8 mouse cellular contexts compared by ENCODE assay signal in genomic region chr13:36733566-36733965, GRCm38 (mm10). TPM values are rescaled to one million over a fixed set of nuclear protein-coding genes. Genes with fewer than 3 reads are reported as not detected.
DNase-seq lines count a peak whose midpoint lies in the region.

No protein-coding gene starts in this region.

- WGBS in limb, embryonic 10.5 days = 1% methylated on average over 10 of the region's 10 CpGs

- no peak overlapping the region for H3K27ac ChIP-seq in limb, embryonic 10.5 days

- no peaks in the 10 kb centered on the region for H3K9me3 ChIP-seq in limb, embryonic 10.5 days (replicated peaks)

- DNase-seq in frontal cortex, postnatal 36 days (ENCODE audit: low spot score in 2 of 2) = peak; percentile 28 to 34
- no peak for DNase-seq in frontal cortex, postnatal 25 days (ENCODE audit: low spot score in 2 of 2)
- DNase-seq in thymus, postnatal 4 days = peak; percentile 26
- no peak for DNase-seq in thymus, postnatal 36 days
- DNase-seq in limb, embryonic 10.5 days (ENCODE audit: low spot score) = no peak
- no peak for DNase-seq in urinary bladder, postnatal 25 days (ENCODE audit: low spot score)
- DNase-seq in adrenal gland, postnatal 36 days = no peak
- DNase-seq in c-Kit-positive CD71-positive TER-119-positive erythroid progenitor cells, embryonic 14.5 days (ENCODE audit: low spot score) = no peak

- no peaks in the 10 kb centered on the region for H3K36me3 ChIP-seq in limb, embryonic 10.5 days

- peaks cover 69% of the 10 kb centered on the region for H3K27me3 ChIP-seq in limb, embryonic 10.5 days (ENCODE audit: low read depth, poor library complexity, severe bottlenecking)

- peak overlapping the region; percentile 55 for H3K4me3 ChIP-seq in limb, embryonic 10.5 days

- H3K4me1 ChIP-seq in limb, embryonic 10.5 days = peaks cover 59% of the 10 kb centered on the region

RNA-seq across cellular contexts. Expression of gene Nrn1, which starts 1.4 kb away (rescaled TPM):
- polyA plus RNA-seq in limb, embryonic 10.5 days (2016; fragmentation: Nextera tagmentation; extraction: Ambion mirVana) = 0.60 and 0.91 TPM in 2 replicates
- 1 to 10 TPM; 2.7 to 3.7 TPM for total RNA-seq in adrenal gland, postnatal 36 days (2021)

Comparison
In these comparisons a context has a peak if more than half of its experiments do, and no peak if none do; other contexts are left out.
1. DNase-seq: peak in frontal cortex, postnatal 36 days (2 of 2) and thymus, postnatal 4 days (single experiment); none in frontal cortex, postnatal 25 days (0 of 2), thymus, postnatal 36 days (0 of 2), limb, embryonic 10.5 days (single experiment), urinary bladder, postnatal 25 days (single experiment), adrenal gland, postnatal 36 days (0 of 2) and c-Kit-positive CD71-positive TER-119-positive erythroid progenitor cells, embryonic 14.5 days (single experiment).